Mouse (Mus musculus) heart, adult 2 months (tissue): ENCODE measurements around the gene Prkaca.

Experiments used
- CTCF ChIP-seq: fragments of 200-600 bp; IDR thresholded peaks from 2 replicates; pipeline ENCODE4 v1.8.1; 2022; ENCODE audit warnings: antibody characterized with exemption, mild to moderate bottlenecking, moderate library complexity
- POLR2A ChIP-seq: fragments of 200-500 bp; IDR thresholded peaks from 2 replicates; pipeline ENCODE4 v1.6.1; 2011; ENCODE audit warnings: mild to moderate bottlenecking, low read depth, low read length, control low read depth; ENCODE audit not compliant: insufficient read depth

DNA sequence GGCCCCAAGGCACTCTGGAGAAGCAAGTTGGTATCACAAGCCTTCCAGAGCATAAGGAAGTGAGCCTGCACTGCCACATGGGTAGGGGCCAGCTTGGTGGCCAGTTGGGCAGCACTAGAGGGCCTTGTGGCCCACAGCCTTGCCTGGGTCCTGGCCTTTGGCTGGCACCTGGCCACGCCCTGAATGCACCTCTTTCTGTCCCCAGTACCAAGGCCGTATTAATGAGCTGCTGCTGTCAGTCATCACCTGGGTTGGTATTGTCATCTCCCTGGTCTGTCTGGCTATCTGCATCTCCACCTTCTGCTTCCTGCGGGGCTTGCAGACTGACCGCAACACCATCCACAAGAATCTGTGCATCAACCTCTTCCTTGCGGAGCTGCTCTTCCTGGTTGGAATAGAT lies 38.6 kb upstream of the Prkaca start:
- TF ChIP-seq POLR2A (no peak), CTCF (no peak)
